Mouse (Mus musculus) thymus, adult 2 months (tissue): ENCODE data around the gene Rnf115. TPM values are rescaled to one million over a fixed set of nuclear protein-coding genes. Genes with fewer than 3 reads are reported as not detected.

Experiments used
- DNase-seq: peaks from one replicate; pipeline ENCODE4 v3.0.0; 2021
- H3K27ac ChIP-seq: fragments of 200-500 bp; 2 replicates; pipeline ENCODE4 v1.5.1; 2012; ENCODE audit warnings: low read length, control low read depth; ENCODE audit not compliant: control insufficient read depth, insufficient read depth
- H3K27me3 ChIP-seq: fragments of 200-500 bp; 2 replicates; pipeline ENCODE4 v1.6.1; 2012; ENCODE audit warnings: mild to moderate bottlenecking, low read length, moderate library complexity, mixed read lengths; ENCODE audit not compliant: control insufficient read depth, insufficient read depth
- H3K36me3 ChIP-seq: fragments of 200-500 bp; 2 replicates; pipeline ENCODE4 v1.6.1; 2012; ENCODE audit warnings: mild to moderate bottlenecking, low read length, moderate library complexity; ENCODE audit not compliant: control insufficient read depth, insufficient read depth
- H3K4me1 ChIP-seq: fragments of 200-500 bp; replicated peaks from 2 replicates; pipeline ENCODE4 v1.6.1; 2012; ENCODE audit warnings: low read length; ENCODE audit not compliant: control insufficient read depth, insufficient read depth
- H3K4me3 ChIP-seq: fragments of 200-500 bp; 2 replicates; pipeline ENCODE4 v1.5.1; 2012; ENCODE audit warnings: mild to moderate bottlenecking, low read length, control low read depth, moderate library complexity; ENCODE audit not compliant: control insufficient read depth, insufficient read depth
- CTCF ChIP-seq: fragments of 200-500 bp; IDR thresholded peaks from 2 replicates; pipeline ENCODE4 v1.5.1; 2012; ENCODE audit warnings: mild to moderate bottlenecking, control low read depth, low read length, moderate library complexity, borderline replicate concordance; ENCODE audit not compliant: control insufficient read depth, poor library complexity, insufficient read depth; ENCODE audit errors: extremely low read depth
- POLR2A ChIP-seq: fragments of 200-500 bp; IDR thresholded peaks from 2 replicates; pipeline ENCODE4 v1.6.1; 2012; ENCODE audit warnings: mild to moderate bottlenecking, low read length, control low read depth, moderate library complexity; ENCODE audit not compliant: control insufficient read depth, poor library complexity, insufficient read depth; ENCODE audit errors: extremely low read depth
- WGBS: fragments of 180-500 bp; shearing (Covaris S2); methylation state at CpG from one replicate; pipeline ENCODE4 v1.1.7; 2018; 5-methylcytosine and 5-hydroxymethylcytosine counted together
- polyA plus RNA-seq: library from polyadenylated mRNA; depleted of rRNA; stranded (reverse); fragments of >200 nt; gene quantifications from 2 replicates; pipeline ENCODE4 v1.2.3, GENCODE M21; 2012

Gene Rnf115
- polyA plus RNA-seq, 1 experiment = 24.1 TPM

- no peak for DNase-seq
- Histone ChIP-seq H3K36me3 (no peaks in the 10 kb centered on the region), H3K27ac (no peak overlapping the region), H3K27me3 (no peaks in the 10 kb centered on the region), H3K4me3 (no peak overlapping the region), H3K4me1 (no peaks in the 10 kb centered on the region)
- no peak for TF ChIP-seq CTCF
- no peak for TF ChIP-seq POLR2A
- WGBS = 74% methylated on average over 4 of the region's 4 CpGs
Measured at GRCm38 (mm10) chr3:96759695-96760094, 32.2 kb downstream of the Rnf115 start.

GRCm38 (mm10) chr3:96764528-96764927 lies 37.1 kb downstream of the Rnf115 start:
- Histone ChIP-seq H3K36me3 (no peaks in the 10 kb centered on the region), H3K4me1 (no peaks in the 10 kb centered on the region), H3K4me3 (no peak overlapping the region), H3K27ac (no peak overlapping the region), H3K27me3 (no peaks in the 10 kb centered on the region)
- no peak for DNase-seq
- WGBS = 15% methylated on average over 1 of the region's 1 CpGs
- TF ChIP-seq POLR2A (no peak), CTCF (no peak)

GRCm38 (mm10) chr3:96769971-96770370 lies 42.5 kb downstream of the Rnf115 start:
- 73% methylated on average over 5 of the region's 5 CpGs for WGBS
- no peak for DNase-seq
- H3K36me3 ChIP-seq = no peaks in the 10 kb centered on the region
- no peak overlapping the region for H3K27ac ChIP-seq
- no peaks in the 10 kb centered on the region for H3K27me3 ChIP-seq
- no peak overlapping the region for H3K4me3 ChIP-seq
- TF ChIP-seq CTCF = no peak
- no peak for TF ChIP-seq POLR2A
- H3K4me1 ChIP-seq = no peaks in the 10 kb centered on the region

GRCm38 (mm10) chr3:96772949-96773348 lies 45.5 kb downstream of the Rnf115 start:
- TF ChIP-seq POLR2A (no peak), CTCF (no peak)
- no peak for DNase-seq

GRCm38 (mm10) chr3:96777120-96777519 lies 49.7 kb downstream of the Rnf115 start:
- Histone ChIP-seq H3K4me3 (no peak overlapping the region), H3K27me3 (no peaks in the 10 kb centered on the region), H3K4me1 (no peaks in the 10 kb centered on the region), H3K27ac (no peak overlapping the region), H3K36me3 (no peaks in the 10 kb centered on the region; the same call in none of the 2 replicates)
- no peak for DNase-seq
- TF ChIP-seq POLR2A (no peak), CTCF (no peak)
- 93% methylated on average over 3 of the region's 3 CpGs for WGBS

More at GRCm38 (mm10) chr3:96772949-96773348, 45.5 kb downstream of the Rnf115 start:
- H3K27me3 ChIP-seq = no peaks in the 10 kb centered on the region
- H3K27ac ChIP-seq = no peak overlapping the region
- H3K4me1 ChIP-seq = no peaks in the 10 kb centered on the region
- 97% methylated on average over 1 of the region's 1 CpGs for WGBS
- H3K36me3 ChIP-seq = no peaks in the 10 kb centered on the region; the same call in none of the 2 replicates
- no peak overlapping the region for H3K4me3 ChIP-seq

- H3K27ac ChIP-seq = no peak overlapping the region
- TF ChIP-seq POLR2A (no peak), CTCF (no peak)
- no peaks in the 10 kb centered on the region for H3K4me1 ChIP-seq
- DNase-seq = no peak
- H3K36me3 ChIP-seq = peaks cover 17% of the 10 kb centered on the region
- H3K4me3 ChIP-seq = no peak overlapping the region
- WGBS = 94% methylated on average over 8 of the region's 8 CpGs
- H3K27me3 ChIP-seq = no peaks in the 10 kb centered on the region
Measured at GRCm38 (mm10) chr3:96782236-96782635, 54.8 kb downstream of the Rnf115 start.

- 97% methylated on average over 1 of the region's 1 CpGs for WGBS
- DNase-seq = no peak
- peaks cover 34% of the 10 kb centered on the region for H3K36me3 ChIP-seq
- TF ChIP-seq CTCF (no peak), POLR2A (no peak)
- no peak overlapping the region for H3K27ac ChIP-seq
- no peak overlapping the region for H3K4me3 ChIP-seq
- H3K4me1 ChIP-seq = no peaks in the 10 kb centered on the region
- H3K27me3 ChIP-seq = no peaks in the 10 kb centered on the region
Measured at GRCm38 (mm10) chr3:96787784-96788183, 60.3 kb downstream of the Rnf115 start.
